Mouse (Mus musculus): Measurements from ENCODE around the gene Bicdl1.

Bicdl1 gene

DNA sequence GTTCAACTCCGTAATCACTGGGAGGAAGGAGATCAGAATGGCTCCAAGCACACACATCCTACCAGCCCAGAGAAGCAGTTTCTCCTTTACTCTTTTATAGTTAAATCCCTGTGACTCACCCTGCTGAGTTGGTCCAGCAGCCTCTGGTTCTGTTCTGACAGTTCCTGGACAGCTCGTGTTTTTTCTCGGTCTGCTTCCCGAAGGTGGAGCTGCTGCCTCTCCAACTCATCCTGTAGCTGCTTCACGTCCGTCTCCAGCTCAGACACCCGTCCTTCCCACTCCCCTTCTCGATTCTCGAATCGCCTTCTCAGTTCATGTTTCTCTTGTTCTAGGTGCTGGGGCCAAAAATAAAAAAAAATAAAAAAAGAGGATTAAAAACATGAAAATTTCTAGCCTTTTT, 7.0 kb downstream of the Bicdl1 start:
- no peak for DNase-seq

DNA sequence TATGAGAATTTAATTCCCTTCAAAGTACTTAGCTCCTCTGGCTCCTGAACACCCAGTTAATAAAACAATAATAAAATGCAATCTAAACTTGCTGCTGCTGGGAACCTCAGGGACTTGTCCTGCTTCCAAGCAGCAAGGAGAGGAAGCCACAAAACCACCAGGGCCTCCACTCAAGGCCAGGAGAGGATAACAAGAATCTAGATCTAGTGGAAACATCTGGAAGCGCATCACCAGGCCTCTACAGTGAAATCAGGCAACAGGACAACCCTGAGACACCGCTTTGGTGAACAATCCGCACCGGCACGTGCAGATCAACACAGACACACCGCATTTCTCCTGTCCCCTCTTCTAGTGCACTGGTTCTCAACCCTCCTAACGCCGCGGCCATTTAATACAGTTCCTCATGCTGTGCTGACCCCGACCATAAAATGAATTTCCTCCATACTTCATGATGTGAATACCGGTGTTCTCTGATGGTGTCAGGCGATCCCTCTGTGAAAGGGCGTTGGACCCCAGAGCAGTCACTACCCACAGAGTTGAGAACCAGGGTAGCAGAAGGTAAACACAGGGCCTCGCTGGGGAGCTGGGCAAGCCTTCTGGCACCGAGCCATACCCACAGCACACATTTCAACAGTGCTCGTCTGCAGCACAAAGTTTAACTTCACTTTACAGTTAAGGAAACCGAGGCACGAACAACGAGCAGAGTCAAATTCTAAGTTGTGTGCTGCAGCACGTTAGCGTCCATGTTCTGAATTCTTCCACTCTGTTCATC, 9.0 kb downstream of the Bicdl1 start:
- peak; percentile 43 for DNase-seq

GRCm38 (mm10) chr5:115720761-115721160, 10.7 kb downstream of the Bicdl1 start:
- peak; percentile 13 for DNase-seq

DNA sequence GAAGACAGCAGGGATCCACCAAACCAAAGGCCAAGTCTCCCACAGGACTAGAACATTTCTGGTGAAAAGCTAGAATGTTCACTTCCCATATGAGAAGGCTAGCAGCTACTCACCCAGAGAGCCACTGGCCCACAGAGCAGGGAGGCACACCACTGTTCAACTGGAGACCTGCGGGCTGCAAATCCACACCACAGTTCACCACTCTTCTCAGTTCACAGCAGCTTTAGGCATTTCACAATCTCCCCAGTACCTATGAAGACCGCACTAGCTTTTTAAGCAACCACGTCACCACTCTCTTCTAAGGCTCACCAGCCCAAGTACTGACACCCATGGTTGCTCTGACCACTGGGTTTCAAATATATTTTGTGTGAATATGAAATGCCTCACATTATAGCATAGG, 13.7 kb downstream of the Bicdl1 start:
- no peak for DNase-seq

- DNase-seq, result no peak
Observed at GRCm38 (mm10) chr5:115717106-115717505, 14.3 kb downstream of the Bicdl1 start.

- no peak for DNase-seq
Observed at GRCm38 (mm10) chr5:115716426-115716825, 15.0 kb downstream of the Bicdl1 start.

DNA sequence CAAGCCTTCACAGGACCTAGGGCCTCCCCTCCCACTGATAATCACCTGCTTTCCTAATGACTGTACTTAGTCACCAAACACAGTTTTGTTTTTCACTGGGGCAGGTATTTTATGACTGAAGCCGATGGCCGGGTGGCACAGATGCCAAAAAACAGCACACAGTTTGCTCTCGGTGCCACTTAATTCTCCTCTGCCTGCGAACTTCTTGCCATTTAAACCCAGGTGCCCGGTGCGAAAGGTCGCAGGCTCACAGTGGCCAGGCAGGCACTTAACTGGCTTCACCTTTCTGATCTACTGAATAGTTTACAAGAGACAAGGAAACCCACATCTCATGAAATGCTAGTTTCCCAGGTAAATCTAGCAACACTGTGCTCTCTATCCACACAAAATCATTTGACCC, 16.7 kb downstream of the Bicdl1 start:
- no peak for DNase-seq

- no peak for DNase-seq
Observed at GRCm38 (mm10) chr5:115712487-115712886, 18.9 kb downstream of the Bicdl1 start.

GRCm38 (mm10) chr5:115711636-115712419, 19.6 kb downstream of the Bicdl1 start:
- DNase-seq, result no peak

GRCm38 (mm10) chr5:115710171-115710570, 21.2 kb downstream of the Bicdl1 start:
- DNase-seq, result no peak

- DNase-seq, result no peak
Observed at GRCm38 (mm10) chr5:115708930-115709329, 22.5 kb downstream of the Bicdl1 start.

DNA sequence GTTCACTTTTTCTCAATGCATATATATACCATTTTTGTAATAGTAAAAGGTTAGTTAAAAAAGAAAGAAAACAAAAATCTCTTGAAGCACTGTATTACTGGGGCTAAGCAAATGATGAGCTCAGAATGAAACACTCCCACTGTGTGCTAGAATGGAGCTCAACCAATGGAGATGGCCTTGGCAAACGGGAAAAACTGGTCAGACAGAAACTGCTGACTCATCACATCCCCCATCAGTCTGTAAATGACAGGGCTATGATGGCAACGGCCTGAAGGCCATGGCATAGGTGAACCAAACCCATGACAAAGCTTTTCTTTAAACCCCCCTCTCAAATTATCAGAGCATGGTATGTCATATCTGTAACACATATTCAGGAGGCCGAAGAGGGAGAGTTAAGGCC, 29.4 kb downstream of the Bicdl1 start:
- DNase-seq, result no peak

- no peak for DNase-seq
Observed at GRCm38 (mm10) chr5:115701215-115701614, 30.2 kb downstream of the Bicdl1 start.

DNA sequence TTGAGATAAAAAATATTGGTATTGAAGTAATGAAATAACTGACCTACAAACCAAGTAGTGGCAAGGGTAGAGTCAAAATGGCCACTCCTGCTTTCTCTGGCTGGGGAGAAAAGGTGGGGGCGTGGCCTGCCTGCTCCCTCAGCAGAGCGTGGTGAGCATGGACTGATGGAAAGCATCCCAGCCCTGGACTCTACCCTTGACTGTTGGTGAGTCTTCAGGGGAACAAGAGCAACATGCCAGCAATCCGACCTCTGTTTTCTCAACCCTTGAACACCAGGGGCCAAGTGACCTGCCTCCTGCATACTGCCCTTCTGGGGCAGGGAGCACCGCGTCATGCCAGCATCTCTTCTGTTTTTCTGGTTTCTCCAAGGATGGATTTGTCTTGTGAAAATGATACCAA, 34.6 kb downstream of the Bicdl1 start:
- peak; percentile 22 for DNase-seq

- DNase-seq, result no peak
Observed at GRCm38 (mm10) chr5:115695191-115695770, 36.1 kb downstream of the Bicdl1 start.

DNA sequence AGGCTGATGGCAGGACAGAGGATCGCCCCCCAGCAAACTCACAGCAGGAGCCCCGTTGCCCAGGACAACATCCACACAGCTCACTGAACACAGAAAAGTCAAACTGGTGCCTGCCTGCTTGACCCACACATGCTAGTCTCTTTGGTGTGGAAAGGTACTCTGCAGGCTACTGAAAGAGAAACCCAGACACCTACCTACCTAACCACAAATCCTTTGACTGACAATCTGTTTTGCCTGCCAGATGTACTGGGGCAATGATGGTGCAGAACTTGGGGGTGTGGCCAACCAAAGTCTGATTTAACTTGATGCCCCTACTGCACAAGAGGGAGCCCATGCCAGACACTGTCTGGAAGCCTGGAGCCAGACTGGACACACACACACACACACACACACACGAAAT, 38.1 kb downstream of the Bicdl1 start:
- no peak for DNase-seq

DNA sequence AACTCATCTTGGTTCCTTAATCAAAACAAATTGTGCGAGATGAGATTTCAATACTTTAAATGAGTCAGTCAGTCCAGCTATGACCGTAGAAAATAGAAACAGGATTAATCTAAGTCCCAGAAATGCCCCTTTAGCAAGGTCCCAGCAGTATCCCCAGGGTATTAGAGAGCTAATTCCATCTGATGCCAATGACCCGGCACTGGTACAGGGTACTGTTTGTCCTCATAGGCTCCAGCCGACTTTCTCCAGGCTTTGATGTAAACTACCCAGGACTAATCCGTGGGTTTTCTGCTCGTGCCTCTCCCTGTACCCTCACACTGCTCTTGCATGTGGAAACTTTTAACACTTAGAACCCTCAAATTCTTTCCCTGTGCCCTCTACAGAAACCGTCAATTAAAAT, 44.7 kb downstream of the Bicdl1 start:
- DNase-seq, result no peak

GRCm38 (mm10) chr5:115685126-115685525, 46.3 kb downstream of the Bicdl1 start:
- DNase-seq, result no peak

DNA sequence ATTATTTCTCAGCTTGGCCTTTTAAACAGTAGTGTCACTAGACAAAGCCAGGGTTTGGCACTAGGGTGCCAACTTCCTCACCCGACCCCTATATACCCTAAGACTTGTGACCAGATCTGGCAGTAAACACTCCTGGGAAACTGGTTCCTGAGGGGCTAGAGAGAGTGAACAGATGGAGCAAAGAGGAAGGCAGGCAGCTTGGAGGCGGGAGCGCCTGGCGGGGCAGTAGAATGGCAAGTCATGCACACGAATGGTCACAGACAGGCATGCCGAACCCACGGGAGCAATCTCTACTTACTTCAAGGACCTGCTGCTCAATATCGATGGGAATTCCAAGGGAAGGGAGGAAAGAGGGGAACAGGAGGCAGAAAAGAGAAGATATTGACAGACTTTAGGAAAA, 59.6 kb downstream of the Bicdl1 start:
- no peak for DNase-seq

DNA sequence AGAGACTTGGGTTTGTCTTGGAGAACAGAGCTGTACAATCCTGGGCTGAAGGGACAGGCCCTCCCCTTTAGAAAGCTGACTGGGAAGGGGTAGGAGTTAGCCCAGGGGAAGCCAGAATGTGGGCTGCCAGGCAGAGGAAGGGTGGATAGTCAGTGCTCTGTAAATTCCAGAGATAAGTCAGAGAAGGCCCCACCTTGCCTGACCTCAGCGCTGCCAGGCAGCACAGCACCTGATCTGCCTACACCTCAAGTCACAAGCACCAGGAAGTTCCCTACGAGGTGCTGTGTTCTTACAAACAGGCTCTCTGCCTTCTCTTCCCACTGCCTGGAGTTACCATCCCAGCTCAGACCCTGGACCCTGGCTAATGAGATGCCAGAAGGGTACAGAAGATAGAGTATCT, 61.0 kb downstream of the Bicdl1 start:
- DNase-seq, result no peak

GRCm38 (mm10) chr5:115669974-115670373, 61.4 kb downstream of the Bicdl1 start:
- no peak for DNase-seq

GRCm38 (mm10) chr5:115668986-115669385, 62.4 kb downstream of the Bicdl1 start:
- no peak for DNase-seq

DNA sequence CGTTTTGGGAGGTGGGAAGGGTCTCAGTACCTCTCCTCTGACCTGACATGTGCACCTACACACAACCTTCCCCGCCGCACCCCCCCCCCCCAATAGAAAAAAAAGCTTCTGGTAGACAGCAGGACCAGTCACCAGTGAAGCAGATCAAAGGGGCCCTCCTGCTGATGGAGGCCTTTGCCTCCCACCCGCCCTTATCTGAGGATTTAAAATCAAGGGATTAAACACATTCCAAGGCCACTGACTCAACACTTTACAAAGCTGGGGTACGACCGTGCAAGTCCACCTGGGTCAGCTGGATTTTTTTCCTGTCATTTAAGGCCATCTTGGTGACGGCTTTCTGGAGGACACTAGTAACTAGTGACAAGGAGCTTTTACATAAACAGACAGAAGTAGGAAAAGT, 63.5 kb downstream of the Bicdl1 start:
- DNase-seq, result no peak

- peak; percentile 58 for DNase-seq
Observed at GRCm38 (mm10) chr5:115667210-115667609, 64.2 kb downstream of the Bicdl1 start.

Data from kidney, postnatal 14 days (tissue).